Mouse (Mus musculus) liver, embryonic 14.5 days (tissue): ENCODE data around the gene Trp53i13. TPM values are rescaled to one million over a fixed set of nuclear protein-coding genes. Genes with fewer than 3 reads are reported as not detected.
A peak's percentile ranks its signal among the peaks of the same experiment; 100 is the strongest.

Experiments used
- ATAC-seq: fragments of 200-750 bp; cut with Nextera tagmentation; 2 replicates; pipeline ENCODE4 v1.8.0; 2017; ENCODE audit warnings: moderate number of reproducible peaks, mild to moderate bottlenecking, moderate library complexity; ENCODE audit not compliant: insufficient read depth
- DNase-seq, 3 experiments: peaks; one replicate each; pipeline ENCODE4 v3.0.0-alpha.2; 2012 to 2013; ENCODE audit warnings: low read depth in 3 of 3, low spot score in 3 of 3
- H3K27ac ChIP-seq: fragments of 300-500 bp; sonication (generic); 2 replicates; pipeline ENCODE4 v1.5.1; 2014; ENCODE audit warnings: moderate library complexity, mild to moderate bottlenecking, control low read depth, inconsistent platforms
- H3K27me3 ChIP-seq: fragments of 300-500 bp; sonication (generic); 2 replicates; pipeline ENCODE4 v1.6.1; 2014; ENCODE audit warnings: mild to moderate bottlenecking, low read length, moderate library complexity; ENCODE audit not compliant: control insufficient read depth, insufficient read depth
- H3K36me3 ChIP-seq: fragments of 300-500 bp; sonication (generic); replicated peaks from 2 replicates; pipeline ENCODE4 v1.6.1; 2014; ENCODE audit warnings: low read depth; ENCODE audit not compliant: control insufficient read depth, insufficient read depth
- H3K4me1 ChIP-seq, 2 experiments: fragments of 200-500 bp in 1 of 2; fragments of 300-500 bp in 1 of 2; sonication (generic) in 1 of 2; replicated peaks; 2 replicates each; pipeline ENCODE4 v1.6.1; 2012 to 2014; ENCODE audit warnings: antibody characterized with exemption in 1 of 2, inconsistent platforms in 1 of 2, low read length in 1 of 2; ENCODE audit not compliant: control insufficient read depth in 2 of 2, insufficient read depth in 2 of 2
- H3K4me2 ChIP-seq: fragments of 300-500 bp; sonication (generic); 2 replicates; pipeline ENCODE4 v1.6.1; 2014; ENCODE audit warnings: low read depth, mild to moderate bottlenecking, control low read depth, moderate library complexity
- H3K4me3 ChIP-seq, 2 experiments: fragments of 200-500 bp in 1 of 2; fragments of 300-500 bp in 1 of 2; sonication (generic) in 1 of 2; 2 replicates each; pipeline ENCODE4 v1.5.1; 2012 to 2014; ENCODE audit warnings: low read depth in 2 of 2, low read length in 2 of 2, mild to moderate bottlenecking in 2 of 2, control low read depth in 1 of 2, inconsistent platforms in 1 of 2, moderate library complexity in 1 of 2; ENCODE audit not compliant: insufficient read depth in 1 of 2
- H3K9ac ChIP-seq: fragments of 300-500 bp; sonication (generic); replicated peaks from 2 replicates; pipeline ENCODE4 v1.6.1; 2014; ENCODE audit warnings: mild to moderate bottlenecking, control low read depth, moderate library complexity
- H3K9me3 ChIP-seq: fragments of 300-500 bp; sonication (generic); 2 replicates; pipeline ENCODE4 v1.6.1; 2016; ENCODE audit warnings: low read length, mixed read lengths; ENCODE audit not compliant: control insufficient read depth
- CTCF ChIP-seq: IDR thresholded peaks from 2 replicates; pipeline ENCODE4 v1.5.1; 2016; ENCODE audit warnings: antibody characterized with exemption, low read depth, control low read depth
- EP300 ChIP-seq: IDR thresholded peaks from 2 replicates; pipeline ENCODE4 v1.6.1; 2016; ENCODE audit warnings: antibody characterized with exemption, low read depth
- WGBS: fragments of 180-500 bp; shearing (Covaris S2); extraction: QIAGEN DNeasy Blood & Tissue Kit; methylation state at CpG from one replicate; pipeline ENCODE4 v1.1.7; 2014; ENCODE audit not compliant: insufficient replicate concordance; 5-methylcytosine and 5-hydroxymethylcytosine counted together
- polyA plus RNA-seq, 2 experiments: library from polyadenylated mRNA; depleted of rRNA in 1 of 2; stranded (reverse) in 1 of 2; unstranded in 1 of 2; fragments of >200 nt; fragmentation: Nextera tagmentation in 1 of 2; extraction: Ambion mirVana in 1 of 2; gene quantifications; 2 replicates each; pipeline versions ENCODE4 v1.2.1 to v1.2.3; 2012 to 2014

Trp53i13 gene
- polyA plus RNA-seq (2012; rRNA removed) (2.8 and 3.3 TPM in 2 replicates), polyA plus RNA-seq (2014; fragmentation: Nextera tagmentation; extraction: Ambion mirVana) (3.5 and 4.2 TPM in 2 replicates)

DNA sequence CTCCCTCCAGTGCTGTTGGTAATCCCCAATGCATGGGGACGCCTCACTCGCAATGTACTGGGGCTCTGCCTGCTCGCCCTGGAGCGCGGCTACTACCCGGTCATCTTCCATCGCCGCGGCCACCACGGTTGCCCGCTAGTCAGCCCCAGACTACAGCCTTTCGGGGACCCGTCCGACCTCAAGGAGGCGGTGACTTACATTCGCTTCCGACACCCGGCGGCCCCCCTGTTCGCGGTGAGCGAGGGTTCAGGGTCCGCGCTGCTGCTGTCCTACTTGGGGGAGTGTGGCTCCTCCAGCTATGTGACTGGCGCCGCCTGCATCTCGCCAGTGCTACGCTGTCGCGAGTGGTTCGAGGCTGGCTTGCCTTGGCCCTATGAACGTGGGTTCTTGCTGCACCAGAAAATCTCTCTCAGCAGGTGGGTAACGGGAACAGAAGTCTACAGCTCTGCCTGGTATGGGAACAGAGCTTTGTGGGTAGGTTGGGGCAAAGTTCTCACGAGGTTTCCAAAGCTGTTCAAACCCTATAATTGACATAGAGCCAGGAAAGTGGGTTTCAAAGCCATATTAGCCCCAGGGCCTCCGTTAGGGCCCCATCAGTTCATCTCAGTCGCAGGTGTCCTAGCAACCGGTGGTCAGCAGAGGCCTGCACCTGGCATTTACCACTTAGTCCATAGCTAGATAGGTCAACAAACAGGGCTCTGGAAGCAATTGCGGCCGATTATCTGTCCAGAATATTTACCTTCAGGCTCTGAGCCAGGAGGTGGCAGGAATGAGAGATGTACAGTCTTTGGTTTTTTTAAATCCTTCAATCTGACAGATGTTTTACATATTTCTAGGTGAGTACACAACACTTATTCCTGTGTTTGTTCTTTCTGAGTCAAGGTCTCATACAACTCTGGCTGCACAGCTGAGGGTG is at the start of gene Trp53i13:
Gene Trp53i13 (minus strand): TSS at position 344 of the 916 bp plus-strand sequence.
- WGBS, result 12% methylated on average over 39 of the region's 39 CpGs
- no peaks in the 10 kb centered on the region for H3K36me3 ChIP-seq
- TF ChIP-seq CTCF (no peak), EP300 (no peak)
- ATAC-seq, result no peak
- peaks cover 37% of the 10 kb centered on the region for H3K27me3 ChIP-seq
- H3K4me1 ChIP-seq, result peaks cover 18 to 23% of the 10 kb centered on the region in 2 experiments
- no peaks in the 10 kb centered on the region for H3K9me3 ChIP-seq
- peak within 1 kb of the TSS; percentile 46 for H3K9ac ChIP-seq
- no peak for DNase-seq
- peak within 1 kb of the TSS; percentile 98 for H3K4me2 ChIP-seq
- no peak within 1 kb of the TSS for H3K27ac ChIP-seq
- H3K4me3 ChIP-seq, result peak within 1 kb of the TSS; percentile 39 to 80

DNA sequence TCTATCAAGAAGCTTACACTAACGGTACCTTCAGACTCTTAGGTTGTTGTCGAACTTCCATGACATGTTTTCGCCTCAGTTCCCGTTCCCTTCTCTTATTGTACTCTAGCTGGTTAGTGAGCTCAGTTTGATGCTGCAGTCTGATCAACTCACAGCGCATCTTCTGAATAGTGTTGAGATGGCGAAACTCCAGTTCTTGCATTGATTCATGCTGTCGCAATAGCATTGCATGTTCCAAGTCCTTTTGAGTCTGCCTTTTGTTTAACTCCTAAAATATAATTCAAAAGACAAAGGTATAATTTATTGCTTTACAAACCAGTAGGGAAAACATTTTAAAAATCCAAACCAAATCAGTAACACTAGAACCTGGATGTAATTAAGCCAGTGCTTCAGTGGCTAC is 29.5 kb upstream of the Trp53i13 start:
- ATAC-seq (no peak), DNase-seq (no peak)
- WGBS, result 92% methylated on average over 7 of the region's 7 CpGs
- Histone ChIP-seq H3K36me3 (peaks cover 50% of the 10 kb centered on the region), H3K4me2 (no peak overlapping the region), H3K27ac (no peak overlapping the region), H3K9ac (no peak overlapping the region), H3K4me1 (no peaks in the 10 kb centered on the region), H3K4me3 (no peak overlapping the region), H3K9me3 (no peaks in the 10 kb centered on the region), H3K27me3 (no peaks in the 10 kb centered on the region)
- TF ChIP-seq EP300, result no peak
- TF ChIP-seq CTCF, result no peak

DNA sequence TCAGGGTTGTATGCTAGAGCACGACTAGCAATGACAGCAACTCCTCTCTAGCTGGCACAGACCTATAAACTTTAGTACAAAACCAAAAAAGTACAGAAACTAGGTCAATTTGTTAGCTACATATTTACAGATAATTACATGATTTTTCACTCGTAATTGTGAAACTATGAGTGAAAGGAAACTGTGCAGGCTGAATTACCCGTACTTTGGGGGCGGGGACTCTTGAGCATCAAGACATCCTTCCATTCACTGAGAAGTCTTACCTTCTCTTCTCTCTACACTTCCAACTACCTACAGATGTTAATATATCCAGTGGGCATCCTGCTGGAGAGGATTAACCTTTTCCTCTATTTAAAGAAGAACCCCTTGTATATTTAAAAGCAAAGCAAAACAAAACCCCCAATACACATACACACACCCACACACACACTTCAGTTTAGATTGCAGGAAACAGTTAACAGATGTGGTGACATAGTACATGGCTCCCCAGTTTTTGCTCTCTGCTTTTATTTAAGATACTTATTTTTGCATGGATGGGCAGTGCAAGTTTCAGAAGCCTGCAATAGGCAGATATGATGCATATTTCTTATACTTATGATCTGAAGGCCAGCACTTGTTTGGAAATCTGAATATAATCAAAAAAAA is 16.5 kb upstream of the Trp53i13 start:
- Histone ChIP-seq H3K9me3 (no peaks in the 10 kb centered on the region), H3K36me3 (peaks cover 4% of the 10 kb centered on the region), H3K4me1 (no peaks in the 10 kb centered on the region), H3K27me3 (no peaks in the 10 kb centered on the region), H3K27ac (no peak overlapping the region), H3K4me2 (no peak overlapping the region), H3K4me3 (no peak overlapping the region), H3K9ac (no peak overlapping the region)
- WGBS, result 72% methylated on average over 4 of the region's 4 CpGs
- TF ChIP-seq CTCF, result no peak
- no peak for TF ChIP-seq EP300
- no peak for ATAC-seq
- DNase-seq, result no peak

DNA sequence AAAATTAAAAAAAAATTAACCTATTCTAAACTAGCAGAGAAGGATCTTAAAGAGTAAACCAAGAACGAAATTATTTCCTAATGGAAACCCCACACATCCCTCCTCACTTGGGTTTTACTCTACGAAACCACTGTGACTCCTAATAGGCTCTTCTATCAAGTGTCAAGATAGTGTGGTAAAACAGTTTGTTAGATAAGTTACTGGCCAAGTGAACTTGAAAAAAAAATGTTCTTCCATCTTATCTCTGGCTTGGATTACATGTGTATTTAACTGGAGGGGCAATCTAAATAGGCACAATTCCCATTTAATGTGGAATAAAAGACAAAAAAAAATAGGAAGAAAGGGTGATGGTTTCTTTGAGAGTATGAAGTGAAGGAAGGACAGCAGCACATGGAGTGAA is 15.1 kb upstream of the Trp53i13 start:
- no peaks in the 10 kb centered on the region for H3K4me1 ChIP-seq
- no peaks in the 10 kb centered on the region for H3K27me3 ChIP-seq
- no peak overlapping the region for H3K4me3 ChIP-seq
- H3K4me2 ChIP-seq, result no peak overlapping the region
- no peak for DNase-seq
- TF ChIP-seq CTCF (no peak), EP300 (no peak)
- no peaks in the 10 kb centered on the region for H3K9me3 ChIP-seq
- no peak for ATAC-seq
- no peaks in the 10 kb centered on the region; the same call in 1 of the 2 replicates for H3K36me3 ChIP-seq
- WGBS, result 40% methylated on average over 2 of the region's 2 CpGs
- H3K27ac ChIP-seq, result no peak overlapping the region
- no peak overlapping the region for H3K9ac ChIP-seq

DNA sequence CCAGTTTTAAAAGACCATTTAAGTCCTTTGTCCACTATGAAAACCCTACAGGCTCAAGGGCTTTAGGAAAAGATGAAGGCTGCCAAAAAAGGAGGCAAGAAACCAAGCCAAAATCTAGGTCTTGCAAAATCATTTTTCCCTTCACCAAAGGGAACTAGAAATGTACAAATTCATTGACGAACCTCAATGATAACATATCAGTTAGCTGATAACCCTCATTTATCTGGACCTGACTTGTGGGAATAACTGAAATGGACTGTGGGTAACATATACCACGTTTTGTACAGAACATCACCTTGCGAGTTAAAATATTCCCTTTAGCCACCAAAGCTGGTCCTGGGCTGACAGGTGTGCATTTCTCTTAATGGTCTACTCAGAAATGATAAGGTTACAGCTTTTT is 13.9 kb upstream of the Trp53i13 start:
- DNase-seq, result no peak
- no peaks in the 10 kb centered on the region for H3K27me3 ChIP-seq
- WGBS, result 43% methylated on average over 3 of the region's 3 CpGs

More for the DNA sequence above, 13.9 kb upstream of the Trp53i13 start:
- no peaks in the 10 kb centered on the region for H3K9me3 ChIP-seq
- no peak overlapping the region for H3K27ac ChIP-seq
- no peak for TF ChIP-seq CTCF
- TF ChIP-seq EP300, result no peak
- H3K4me3 ChIP-seq, result no peak overlapping the region
- H3K9ac ChIP-seq, result no peak overlapping the region
- H3K4me2 ChIP-seq, result no peak overlapping the region
- ATAC-seq, result no peak
- no peaks in the 10 kb centered on the region for H3K4me1 ChIP-seq
- no peaks in the 10 kb centered on the region for H3K36me3 ChIP-seq
